Mouse (Mus musculus) gastrocnemius, postnatal 25 days (tissue): ENCODE results near the gene Cntnap1. TPM values are rescaled to one million over a fixed set of nuclear protein-coding genes. Genes with fewer than 3 reads are reported as not detected.
"Not testable (repeated sequence)": the region's sequence is repeated elsewhere in the genome, so short reads cannot be mapped to it uniquely, and the experiment has no call there.

Experiments
- DNase-seq: peaks from one replicate; pipeline ENCODE4 v3.0.0; 2022
- long read RNA-seq, 2 experiments: library from polyadenylated mRNA; stranded (forward); transcript quantifications; one replicate each; pipeline ENCODE4 v2.0.0; 2021
- total RNA-seq, 2 experiments: library from RNA; stranded (reverse); gene quantifications; 1 replicate in 1 of 2; 2 replicates in 1 of 2; pipeline ENCODE4 v1.2.3; 2021

Cntnap1 gene
- 1 to 10 TPM in 1 of 2 experiments, under 1 TPM in 1; 0.99 to 2.2 TPM for total RNA-seq
- long read RNA-seq, experiment 1, result 0 reads
- long read RNA-seq, experiment 2, result 0 reads

GRCm38 (mm10) chr11:101170354-101170810, at the start of gene Cntnap1:
TSS of gene Cntnap1 (plus strand) at chr11:101170523.
- peak; percentile 80 for DNase-seq

- peak; percentile 12 for DNase-seq
Measured at GRCm38 (mm10) chr11:101120545-101121188, 49.7 kb upstream of the Cntnap1 start.

- DNase-seq, result not testable (repeated sequence)
Measured at GRCm38 (mm10) chr11:101124494-101124893, 45.8 kb upstream of the Cntnap1 start.

- peak; percentile 11 for DNase-seq
Measured at GRCm38 (mm10) chr11:101125008-101125407, 45.3 kb upstream of the Cntnap1 start.

GRCm38 (mm10) chr11:101127075-101127474, 43.2 kb upstream of the Cntnap1 start:
- no peak for DNase-seq

GRCm38 (mm10) chr11:101128996-101129577, 41.2 kb upstream of the Cntnap1 start:
- peak; percentile 68 for DNase-seq

- DNase-seq, result peak; percentile 91
Measured at GRCm38 (mm10) chr11:101130056-101130756, 40.1 kb upstream of the Cntnap1 start.

- no peak for DNase-seq
Measured at GRCm38 (mm10) chr11:101131187-101131586, 39.1 kb upstream of the Cntnap1 start.

- DNase-seq, result no peak
Measured at GRCm38 (mm10) chr11:101131701-101132100, 38.6 kb upstream of the Cntnap1 start.

GRCm38 (mm10) chr11:101133037-101133436, 37.3 kb upstream of the Cntnap1 start:
- DNase-seq, result no peak

- no peak for DNase-seq
Measured at GRCm38 (mm10) chr11:101134217-101134865, 36.0 kb upstream of the Cntnap1 start.

GRCm38 (mm10) chr11:101137000-101137399, 33.3 kb upstream of the Cntnap1 start:
- DNase-seq, result no peak

- DNase-seq, result no peak
Measured at GRCm38 (mm10) chr11:101138536-101139181, 31.7 kb upstream of the Cntnap1 start.

- no peak for DNase-seq
Measured at GRCm38 (mm10) chr11:101140164-101140819, 30.0 kb upstream of the Cntnap1 start.

- DNase-seq, result no peak
Measured at GRCm38 (mm10) chr11:101141088-101141487, 29.2 kb upstream of the Cntnap1 start.

- DNase-seq, result no peak
Measured at GRCm38 (mm10) chr11:101142215-101142967, 27.9 kb upstream of the Cntnap1 start.

GRCm38 (mm10) chr11:101143338-101144225, 26.7 kb upstream of the Cntnap1 start:
- no peak for DNase-seq

GRCm38 (mm10) chr11:101146377-101146776, 23.9 kb upstream of the Cntnap1 start:
- no peak for DNase-seq

- no peak for DNase-seq
Measured at GRCm38 (mm10) chr11:101148751-101149150, 21.6 kb upstream of the Cntnap1 start.
